Comparison of ENCODE assay signal across 8 mouse cellular contexts in genomic region chr7:30729396-30730063, GRCm38 (mm10). TPM values are rescaled to one million over a fixed set of nuclear protein-coding genes. Genes with fewer than 3 reads are reported as not detected.
DNase-seq lines count a peak whose midpoint lies in the region; ATAC-seq lines count a peak whose summit lies in the region.

TSS of gene Tmem147 (minus strand) at chr7:30729540.

- peak; percentile 87 for ATAC-seq in megakaryocyte progenitor cell, adult 5-6 weeks (replicated peaks; ENCODE audit: poor library complexity)

- DNase-seq in adipocyte (ENCODE audit: low spot score): peak; percentile 91
- peak; percentile 99 for DNase-seq in embryo, embryonic 10 days (ENCODE audit: low spot score)
- DNase-seq in gastrocnemius, postnatal 10 days: peak; percentile 94
- DNase-seq in induced T-regulatory cell, adult 2 months (ENCODE audit: low read depth): peak; percentile 95
- DNase-seq in left cerebral cortex, adult 9 months (ENCODE audit: low spot score in 2 of 2): peak; percentile 87 to 96
- peak; percentile 95 for DNase-seq in right cerebral cortex, postnatal 14 days
- peak; percentile 94 to 95 for DNase-seq in urinary bladder, postnatal 36 days (ENCODE audit: low spot score in 2 of 2)

RNA-seq across cellular contexts. Expression of gene Tmem147, which starts in this region (rescaled TPM):
- 100 to 1,000 TPM; 166 to 178 TPM for total RNA-seq in gastrocnemius, postnatal 10 days (2021)
- total RNA-seq in megakaryocyte progenitor cell, adult 5-6 weeks (2015): 210 and 218 TPM in 2 replicates
- total RNA-seq in megakaryocyte progenitor cell, adult 5-6 weeks (2017): 65.9 and 76.4 TPM in 2 replicates

Comparison
In these comparisons a context has a peak if more than half of its experiments do, and no peak if none do; other contexts are left out.
1. Peak in every context shown above with its lines: DNase-seq and ATAC-seq.